Mouse (Mus musculus) megakaryocyte, embryonic 14.5 days (primary cell): Measurements from ENCODE around the gene Usp32.

Experiments
- FLI1 ChIP-seq: IDR thresholded peaks from 2 replicates; pipeline ENCODE4 v1.6.1; 2012; ENCODE audit warnings: low read length, inconsistent platforms, mixed read lengths
- GATA1 ChIP-seq: IDR thresholded peaks from 3 replicates; pipeline ENCODE4 v1.6.1; 2012; ENCODE audit warnings: mixed read lengths, low read length, inconsistent platforms, borderline replicate concordance

DNA sequence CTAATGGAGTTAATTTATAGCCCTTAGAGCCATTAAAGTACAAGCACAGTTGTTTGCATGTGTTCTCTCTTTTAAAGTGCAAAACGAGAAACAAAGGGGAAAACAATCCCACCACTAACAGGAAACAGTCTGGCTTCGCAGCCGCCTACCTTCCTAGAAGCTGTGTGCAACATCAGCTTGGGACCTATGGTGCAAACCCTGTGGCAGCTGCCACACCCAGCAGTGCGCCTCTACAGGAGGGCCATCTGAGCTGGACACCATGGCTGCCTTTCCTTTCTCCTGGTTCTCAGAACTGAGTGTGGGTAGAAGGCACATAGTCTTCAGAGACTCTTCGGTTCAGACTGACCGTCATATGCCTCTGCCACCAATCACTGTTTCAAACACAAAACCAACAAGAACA, 154.5 kb downstream of the Usp32 start:
- TF ChIP-seq FLI1 (no peak), GATA1 (no peak)
